Mouse (Mus musculus) forebrain, embryonic 15.5 days (tissue): ENCODE data around the gene 4931406P16Rik. TPM values are rescaled to one million over a fixed set of nuclear protein-coding genes. Genes with fewer than 3 reads are reported as not detected.

Experiments
- ATAC-seq: fragments of 200-750 bp; cut with Nextera tagmentation; replicated peaks from 2 replicates; pipeline ENCODE4 v1.8.0; 2017; ENCODE audit warnings: mild to moderate bottlenecking, moderate TSS enrichment, moderate library complexity
- H3K27ac ChIP-seq: fragments of 300-500 bp; sonication (generic); replicated peaks from 2 replicates; pipeline ENCODE4 v1.5.1; 2015; ENCODE audit warnings: mild to moderate bottlenecking, inconsistent platforms
- H3K27me3 ChIP-seq: fragments of 300-500 bp; sonication (generic); 2 replicates; pipeline ENCODE4 v1.6.1; 2015; ENCODE audit warnings: inconsistent platforms
- H3K36me3 ChIP-seq: fragments of 300-500 bp; sonication (generic); 2 replicates; pipeline ENCODE4 v1.6.1; 2015; ENCODE audit warnings: mild to moderate bottlenecking, inconsistent platforms
- H3K4me1 ChIP-seq: fragments of 300-500 bp; sonication (generic); 2 replicates; pipeline ENCODE4 v1.6.1; 2015; ENCODE audit warnings: inconsistent platforms
- H3K4me2 ChIP-seq: fragments of 300-500 bp; sonication (generic); replicated peaks from 2 replicates; pipeline ENCODE4 v1.6.1; 2015; ENCODE audit warnings: mild to moderate bottlenecking, inconsistent platforms
- H3K4me3 ChIP-seq: fragments of 300-500 bp; sonication (generic); 2 replicates; pipeline ENCODE4 v1.5.1; 2015; ENCODE audit warnings: mild to moderate bottlenecking, inconsistent platforms
- H3K9ac ChIP-seq: fragments of 300-500 bp; sonication (generic); replicated peaks from 2 replicates; pipeline ENCODE4 v1.6.1; 2015; ENCODE audit warnings: mild to moderate bottlenecking, inconsistent platforms
- H3K9me3 ChIP-seq: fragments of 300-500 bp; sonication (generic); 2 replicates; pipeline ENCODE4 v1.6.1; 2016; ENCODE audit warnings: inconsistent platforms
- WGBS: fragments of 180-500 bp; shearing (Covaris S2); methylation state at CpG from one replicate; pipeline ENCODE4 v1.1.7; 2015; ENCODE audit warnings: mixed read lengths; 5-methylcytosine and 5-hydroxymethylcytosine counted together
- polyA plus RNA-seq: library from polyadenylated mRNA; unstranded; fragments of >200 nt; fragmentation: Nextera tagmentation; extraction: Ambion mirVana; gene quantifications from 2 replicates; pipeline ENCODE4 v1.2.1, GENCODE M21; 2015

The 4931406P16Rik gene
- polyA plus RNA-seq, 1 experiment from 2014 or later, result 25.4 TPM

- H3K36me3 ChIP-seq, result peaks cover 16% of the 10 kb centered on the region
- 59% methylated on average over 3 of the region's 3 CpGs for WGBS
- peak overlapping the region; percentile 69 for H3K4me3 ChIP-seq
- ATAC-seq, result no peak
- H3K4me2 ChIP-seq, result peak overlapping the region; percentile 75
- H3K9me3 ChIP-seq, result no peaks in the 10 kb centered on the region
- peaks cover 9% of the 10 kb centered on the region for H3K4me1 ChIP-seq
- H3K27me3 ChIP-seq, result no peaks in the 10 kb centered on the region
- no peak overlapping the region for H3K27ac ChIP-seq
- peak overlapping the region; percentile 83 for H3K9ac ChIP-seq
Measured at GRCm38 (mm10) chr7:34195632-34196031, 117.7 kb downstream of the 4931406P16Rik start.

GRCm38 (mm10) chr7:34192825-34193224 is 120.5 kb downstream of the 4931406P16Rik start:
- H3K4me3 ChIP-seq, result no peak overlapping the region
- no peak for ATAC-seq
- no peaks in the 10 kb centered on the region for H3K9me3 ChIP-seq
- no peak overlapping the region for H3K9ac ChIP-seq
- 89% methylated on average over 6 of the region's 6 CpGs for WGBS
- peaks cover 9% of the 10 kb centered on the region for H3K4me1 ChIP-seq
- no peaks in the 10 kb centered on the region for H3K27me3 ChIP-seq
- peaks cover 33% of the 10 kb centered on the region for H3K36me3 ChIP-seq
- H3K27ac ChIP-seq, result no peak overlapping the region
- no peak overlapping the region for H3K4me2 ChIP-seq

- H3K4me1 ChIP-seq, result no peaks in the 10 kb centered on the region
- no peak overlapping the region for H3K4me2 ChIP-seq
- H3K9ac ChIP-seq, result no peak overlapping the region
- ATAC-seq, result no peak
- no peaks in the 10 kb centered on the region for H3K9me3 ChIP-seq
- H3K27me3 ChIP-seq, result no peaks in the 10 kb centered on the region
- peaks cover 62% of the 10 kb centered on the region for H3K36me3 ChIP-seq
- H3K27ac ChIP-seq, result no peak overlapping the region
- WGBS, result 90% methylated on average over 12 of the region's 12 CpGs
- H3K4me3 ChIP-seq, result no peak overlapping the region
Measured at GRCm38 (mm10) chr7:34189376-34189989, 123.9 kb downstream of the 4931406P16Rik start.

Other genes with a start within 250 kb of the 4931406P16Rik start
- gene Scgb1b30, start 218.1 kb downstream of the 4931406P16Rik start, polyA plus RNA-seq, result not detected in 2 replicates
- 3.0 and 4.3 TPM in 2 replicates for gene Wtip, start 180.3 kb downstream of the 4931406P16Rik start, polyA plus RNA-seq
- 202 and 208 TPM in 2 replicates for gene Uba2, start 144.0 kb downstream of the 4931406P16Rik start, polyA plus RNA-seq
- gene Pdcd2l, start 116.9 kb downstream of the 4931406P16Rik start, polyA plus RNA-seq, result 78.1 and 80.6 TPM in 2 replicates
- gene Gpi1, start 83.2 kb downstream of the 4931406P16Rik start, polyA plus RNA-seq, result 173 and 180 TPM in 2 replicates
- gene Gm6096, start 62.5 kb downstream of the 4931406P16Rik start, polyA plus RNA-seq, result not detected in 2 replicates
- gene Lsm14a, start 79.8 kb upstream of the 4931406P16Rik start, polyA plus RNA-seq, result 76.7 and 77.7 TPM in 2 replicates